Mouse (Mus musculus) CD4-positive, CD25-positive, alpha-beta regulatory T cell, adult 4 months (primary cell): ENCODE results near the gene Car14. TPM values are rescaled to one million over a fixed set of nuclear protein-coding genes. Genes with fewer than 3 reads are reported as not detected.
"Not testable (repeated sequence)": the region's sequence is repeated elsewhere in the genome, so short reads cannot be mapped to it uniquely, and the experiment has no call there.

ENCODE experiments used
- ATAC-seq: one replicate; pipeline ENCODE4 v1.8.0; 2017
- polyA plus RNA-seq, 2 experiments: library from polyadenylated mRNA; unstranded; fragments of 100-300 nt; shearing (Covaris generic); gene quantifications; one replicate each; pipeline ENCODE4 v1.2.1; 2017

Car14 gene
- polyA plus RNA-seq, 2 experiments from 2014 or later, result 0.39 TPM; not detected in 1

DNA sequence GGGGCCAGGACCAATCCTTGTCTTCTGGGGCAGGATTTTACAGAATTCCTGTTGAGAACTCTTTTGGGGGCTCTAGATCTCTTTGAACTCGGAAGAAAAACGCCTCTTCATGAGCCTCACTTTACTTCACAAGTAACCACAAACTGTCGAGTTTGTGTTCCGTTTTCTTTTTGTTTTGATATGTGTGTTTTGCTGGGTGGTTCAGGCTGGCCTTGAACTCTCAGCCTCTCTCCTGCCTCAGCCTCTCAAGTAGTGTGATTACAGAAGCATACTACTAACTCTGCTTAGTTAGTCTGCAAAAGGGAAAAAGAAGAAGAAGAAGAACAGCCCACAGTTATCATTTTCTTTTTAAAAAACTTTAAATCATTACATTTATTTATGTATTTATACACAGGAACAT is 19.7 kb upstream of the Car14 start:
- no peak for ATAC-seq

DNA sequence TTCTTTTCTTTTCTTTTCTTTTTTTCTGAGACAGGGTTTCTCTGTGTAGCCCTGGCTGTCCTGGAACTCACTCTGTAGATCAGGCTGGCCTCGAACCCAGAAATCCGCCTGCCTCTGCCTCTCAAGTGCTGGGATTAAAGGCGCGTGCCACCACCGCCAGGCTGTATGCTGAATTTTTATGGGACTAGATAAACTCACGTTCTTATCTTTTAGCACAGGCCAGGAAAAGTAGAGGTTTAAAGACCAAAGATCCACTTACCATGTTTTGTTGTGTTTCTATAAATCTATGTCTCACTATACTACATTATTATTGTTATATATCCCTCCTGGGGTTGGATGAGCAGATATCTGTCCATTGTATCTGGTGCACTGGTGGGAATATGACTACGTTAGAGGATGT is 18.9 kb upstream of the Car14 start:
- not testable (repeated sequence) for ATAC-seq

DNA sequence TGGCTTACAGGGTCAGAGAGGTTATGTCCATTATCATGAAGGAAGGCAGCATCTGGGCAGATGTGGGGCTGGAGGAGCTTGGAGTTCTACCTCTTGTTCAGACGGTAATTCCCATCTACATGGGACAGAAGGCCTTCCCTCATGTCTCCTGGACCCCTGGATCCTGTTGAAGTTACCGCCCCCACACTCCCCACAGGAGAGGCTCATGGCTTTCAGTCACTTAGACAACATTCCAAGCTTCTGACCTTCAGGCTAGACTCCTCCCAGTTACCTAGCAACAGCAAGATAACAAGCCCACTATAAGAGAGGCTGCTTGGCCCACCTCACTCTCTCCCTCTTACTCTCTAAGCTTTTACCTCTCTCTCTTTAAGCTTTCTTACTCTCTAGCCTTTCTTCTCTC is 16.0 kb upstream of the Car14 start:
- not testable (repeated sequence) for ATAC-seq

DNA sequence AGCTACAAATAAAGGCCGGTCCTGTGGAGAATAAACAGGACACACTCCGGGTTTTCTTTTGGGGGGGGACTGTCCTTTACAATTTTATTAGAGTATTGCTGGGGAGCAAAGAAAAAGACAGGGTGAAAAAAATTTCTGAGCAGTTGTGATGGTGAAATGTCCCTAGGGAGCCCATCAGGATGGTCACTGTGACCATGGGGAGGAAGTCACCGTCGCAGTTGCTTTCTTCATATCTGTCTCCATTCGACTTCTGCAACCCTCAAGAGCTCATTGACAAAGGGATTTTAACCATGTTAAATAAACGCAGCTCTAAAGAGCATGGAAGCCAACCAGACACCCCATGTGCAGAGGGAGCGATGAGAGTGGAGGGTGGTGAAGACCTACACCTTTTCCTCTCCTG is 12.3 kb upstream of the Car14 start:
- ATAC-seq, result no peak

DNA sequence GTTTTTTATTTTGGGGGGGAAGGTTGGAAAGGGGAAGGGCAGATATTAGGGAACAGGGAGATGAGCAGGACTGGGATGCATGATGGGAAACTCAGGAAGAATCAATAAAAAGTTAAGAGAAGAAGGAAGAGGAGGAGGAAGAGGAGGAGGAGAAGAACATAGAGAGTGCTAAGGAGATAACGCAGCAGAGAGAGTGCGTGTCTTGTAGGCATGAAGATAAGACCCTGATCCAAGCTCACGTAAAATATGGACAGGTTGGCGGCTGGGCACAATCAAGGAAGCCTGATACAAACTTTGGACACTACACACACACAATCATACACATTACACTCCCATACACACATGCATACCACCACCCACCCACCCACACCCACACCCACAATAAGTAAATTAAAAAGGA is 10.2 kb upstream of the Car14 start:
- no peak for ATAC-seq

DNA sequence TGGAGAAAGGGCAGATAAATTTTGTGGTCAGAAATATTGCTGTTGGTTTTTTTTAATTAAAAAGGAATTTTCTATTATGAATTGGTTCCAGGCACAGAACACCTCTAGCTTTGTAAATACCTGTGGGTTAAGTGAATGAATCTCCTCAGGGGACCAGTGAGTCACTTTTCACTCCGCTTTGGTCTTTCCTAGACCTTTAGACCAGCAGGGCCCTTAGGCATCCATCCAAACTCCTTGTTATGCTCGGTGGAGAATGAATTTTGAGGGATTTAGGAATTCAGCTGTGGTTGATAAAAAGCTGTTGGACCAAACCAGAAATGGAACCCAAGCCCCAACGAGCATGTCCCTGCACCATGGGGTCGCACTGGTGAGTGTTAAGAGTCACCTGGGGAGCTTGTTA is 3.1 kb upstream of the Car14 start:
- ATAC-seq, result no peak

DNA sequence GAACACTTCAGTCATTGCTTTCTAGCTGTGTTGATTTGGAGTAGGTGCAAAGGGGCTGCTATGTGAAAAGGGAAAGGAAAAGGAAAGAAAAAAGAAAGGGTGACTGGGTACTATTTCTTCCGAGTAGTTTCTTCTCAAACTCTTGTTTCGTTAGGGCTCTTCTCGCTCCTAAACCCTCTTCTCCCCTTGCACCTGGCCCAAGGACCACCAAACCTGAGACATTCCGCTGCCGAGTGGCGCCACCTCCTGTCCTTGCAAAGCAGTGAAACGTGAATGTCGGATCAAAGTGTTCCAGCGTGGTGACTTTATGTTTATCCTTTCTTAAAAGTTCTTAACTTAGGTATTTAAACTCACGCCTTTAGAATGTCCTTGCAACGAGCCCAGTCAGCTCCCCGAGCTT is 2.4 kb upstream of the Car14 start:
- ATAC-seq, result peak; percentile 44

DNA sequence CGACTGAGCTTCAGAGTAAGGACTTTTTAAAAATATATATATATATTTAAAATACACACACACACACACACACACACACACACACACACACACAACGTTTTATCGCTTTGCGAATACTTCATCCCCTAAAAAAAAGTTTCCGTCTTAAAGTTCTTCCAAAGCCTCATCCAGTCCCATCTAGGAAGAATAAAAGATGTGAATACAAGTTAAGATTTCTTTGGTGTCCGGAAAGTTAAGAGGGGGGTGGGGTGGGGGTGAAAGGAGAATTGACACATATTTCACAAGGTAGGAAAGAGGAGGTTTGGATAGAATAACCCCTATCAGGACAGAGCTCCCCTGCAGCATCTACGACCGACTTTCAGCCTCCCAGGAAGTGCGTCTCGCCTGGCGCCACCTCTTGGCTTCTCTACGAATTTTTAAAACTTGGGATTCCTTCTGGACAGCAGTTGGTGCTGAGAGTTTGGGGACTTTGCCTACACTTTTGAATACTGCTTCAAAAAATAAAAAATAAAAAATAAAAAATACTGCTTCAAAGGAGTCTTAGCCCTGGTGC is 1.5 kb upstream of the Car14 start:
- peak; percentile 52 for ATAC-seq

DNA sequence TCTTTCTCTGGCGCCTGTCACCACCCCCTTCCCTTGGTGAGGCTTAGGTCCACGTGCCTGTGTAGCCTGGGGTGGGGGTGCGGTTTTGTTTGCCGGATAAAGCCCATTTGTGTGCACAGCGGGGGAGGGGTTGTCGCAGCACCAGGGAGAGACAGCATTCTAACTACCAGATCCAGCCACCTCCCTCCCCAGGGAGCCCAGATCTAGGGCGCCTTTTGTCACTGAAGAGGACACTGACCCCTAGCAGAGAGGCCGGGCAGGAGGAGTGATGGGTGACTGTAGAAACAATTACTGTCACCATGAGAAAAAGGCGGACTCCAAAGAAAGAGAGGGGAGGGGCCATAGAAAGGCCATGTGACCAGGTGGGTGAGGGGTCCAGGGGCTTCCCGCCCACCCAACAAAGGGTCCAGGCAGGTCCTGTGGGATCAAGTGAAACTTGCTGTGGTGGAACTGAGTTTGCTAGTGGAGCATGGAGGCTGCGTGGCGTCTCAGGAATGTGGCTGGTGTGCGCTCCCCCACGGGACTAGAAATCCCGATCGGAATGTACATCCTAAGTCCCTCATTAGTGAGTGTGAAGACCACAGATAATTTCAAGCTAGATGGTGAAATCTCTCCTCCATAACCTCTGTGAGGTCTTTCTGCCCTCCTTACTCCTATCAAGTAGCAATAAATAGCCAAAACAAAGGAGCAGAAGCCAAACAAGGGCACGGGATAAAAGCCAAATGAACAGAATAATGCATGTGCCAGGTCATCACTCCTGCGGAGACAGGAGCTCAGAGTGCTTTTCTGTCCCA is 852 bp upstream of the Car14 start:
- peak; percentile 57 for ATAC-seq

DNA sequence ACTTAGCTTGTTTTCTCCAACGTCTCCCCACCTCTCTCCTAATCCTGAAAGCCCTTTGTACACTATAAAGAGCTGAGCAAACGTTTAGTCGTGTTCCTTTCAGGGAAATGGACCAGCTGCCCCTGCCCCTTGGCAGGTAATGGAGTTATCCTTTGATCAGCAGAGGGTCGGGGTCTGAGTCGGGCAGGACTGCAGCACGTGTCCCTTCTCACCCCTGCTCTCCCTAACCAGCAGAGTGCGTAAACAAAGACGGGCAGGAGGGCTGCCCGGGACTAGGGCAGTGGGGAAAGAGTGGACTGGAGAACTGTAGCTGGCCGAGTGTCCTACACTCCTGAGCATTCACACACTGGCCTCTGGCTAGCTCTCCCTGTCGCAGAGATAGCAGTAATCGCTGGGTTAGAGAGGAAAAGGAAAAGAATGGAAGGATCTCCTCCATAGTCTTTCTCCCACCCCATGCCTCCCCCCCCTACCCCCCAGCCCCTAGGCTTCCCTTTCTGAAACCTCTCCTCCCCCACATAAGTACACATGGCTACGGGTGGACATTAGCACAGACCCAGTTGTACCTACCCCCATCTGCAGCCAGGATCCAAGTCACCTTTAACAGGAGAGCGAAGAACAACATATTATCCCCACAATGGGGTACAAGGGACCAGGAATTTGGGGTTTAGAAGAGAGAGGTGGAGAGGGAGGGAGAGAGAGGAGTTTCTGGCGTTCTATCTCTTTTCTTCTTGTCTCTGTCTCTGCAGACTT is 563 bp downstream of the Car14 start:
- no peak for ATAC-seq

DNA sequence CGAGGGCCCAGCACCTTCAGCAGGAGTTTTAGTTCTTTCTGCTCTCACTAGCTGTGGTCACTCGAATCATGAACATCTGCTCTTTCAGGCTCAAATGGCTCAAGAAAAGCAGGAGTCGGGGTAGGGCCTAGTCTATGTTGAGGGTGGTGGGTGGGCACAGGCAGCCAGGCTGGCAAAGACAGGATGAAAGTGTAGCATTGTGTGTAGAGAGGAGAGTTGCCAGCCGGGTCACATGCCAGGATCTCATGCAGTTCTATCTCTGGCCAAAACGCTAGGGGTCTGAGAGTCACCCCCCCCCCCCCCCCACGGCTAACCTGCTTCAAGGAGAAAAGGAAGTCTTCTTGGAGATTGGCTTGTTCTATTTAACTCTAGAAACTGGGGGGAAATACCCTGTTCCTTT is 1.8 kb downstream of the Car14 start:
- ATAC-seq, result no peak

DNA sequence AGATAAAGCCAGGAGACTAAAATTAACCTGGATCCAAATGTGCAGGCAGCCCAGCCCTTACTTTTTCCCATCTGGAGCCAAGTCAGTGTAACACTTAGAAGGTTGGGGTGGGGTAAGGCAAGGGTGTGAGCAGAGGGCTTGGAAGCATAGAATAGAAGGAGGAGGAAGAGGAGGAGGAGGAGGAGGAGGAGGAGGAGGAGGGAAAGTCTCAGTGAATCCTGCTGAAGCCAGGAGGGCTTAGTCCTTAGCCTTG is 2.2 kb downstream of the Car14 start:
- ATAC-seq, result no peak

DNA sequence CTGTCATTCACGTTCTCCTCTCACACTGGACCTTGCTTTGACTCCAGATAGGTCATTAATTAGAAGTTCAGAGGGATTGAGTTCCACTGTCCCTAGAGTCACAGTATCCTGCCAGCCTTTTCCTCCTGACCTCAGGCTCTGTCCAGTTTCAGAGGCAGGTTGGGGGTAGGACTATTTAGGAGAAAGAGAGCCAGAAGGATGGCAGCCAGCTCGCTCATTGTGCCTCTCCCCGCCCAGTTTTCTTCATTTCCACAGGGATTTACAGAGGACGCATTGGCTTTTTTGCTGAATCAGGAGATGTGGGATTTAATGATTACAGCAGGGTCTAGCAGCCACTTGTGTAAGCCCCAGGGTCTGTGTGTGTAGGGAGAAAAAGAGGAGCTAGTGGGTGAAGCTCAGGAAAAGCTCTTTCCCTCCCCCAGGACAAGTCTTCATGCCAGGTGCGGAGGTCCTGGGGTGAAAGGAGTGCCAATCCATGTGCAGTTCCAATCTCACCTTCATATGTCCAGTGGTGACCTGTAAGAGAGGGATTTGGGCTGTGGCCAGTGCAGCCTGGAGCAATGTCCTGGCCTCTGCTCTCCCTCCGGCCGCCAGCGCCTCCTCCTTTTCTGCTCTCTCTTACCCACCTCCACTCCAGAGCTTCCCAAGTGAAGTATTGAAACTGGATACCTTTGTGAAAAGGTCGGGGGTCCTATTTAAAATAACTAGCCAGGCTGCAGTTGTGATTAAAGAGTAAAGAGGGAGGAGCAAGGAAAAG is 2.7 kb downstream of the Car14 start:
- ATAC-seq, result no peak

DNA sequence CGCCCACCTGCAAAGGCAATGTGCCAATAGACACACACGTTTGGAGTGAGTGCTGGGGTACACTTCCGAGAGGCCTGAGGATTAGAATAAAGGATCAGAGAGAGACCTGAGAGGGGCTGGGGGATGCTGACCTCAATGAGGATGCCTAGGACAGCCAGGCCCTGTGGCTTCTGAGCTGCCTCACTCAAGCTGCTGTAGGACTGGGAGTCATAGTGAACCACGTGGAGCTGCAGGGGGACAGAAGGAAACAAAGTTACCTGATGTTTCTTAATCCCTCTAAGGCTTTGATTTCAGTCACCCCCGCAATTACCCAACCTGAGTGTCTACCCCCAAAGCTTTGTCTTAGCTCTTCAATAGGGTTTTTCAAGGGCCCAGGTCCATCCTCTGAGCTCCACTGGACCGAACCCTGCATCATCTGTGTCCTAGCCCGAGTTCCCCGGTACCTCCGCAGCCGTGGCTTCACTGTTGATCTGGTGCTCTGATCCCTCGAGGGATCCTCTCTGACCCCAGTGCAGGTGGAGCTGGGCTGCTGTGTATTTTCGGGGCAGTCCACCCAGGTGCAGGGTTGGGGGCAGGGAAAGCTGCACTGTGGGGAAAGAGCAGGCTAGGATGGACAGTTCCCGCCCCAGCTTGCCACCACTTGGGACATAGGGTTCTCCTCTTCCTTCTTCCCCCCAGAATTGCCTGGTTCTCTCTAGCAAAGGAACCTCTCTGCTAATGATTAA is 4.5 kb downstream of the Car14 start:
- ATAC-seq, result no peak

DNA sequence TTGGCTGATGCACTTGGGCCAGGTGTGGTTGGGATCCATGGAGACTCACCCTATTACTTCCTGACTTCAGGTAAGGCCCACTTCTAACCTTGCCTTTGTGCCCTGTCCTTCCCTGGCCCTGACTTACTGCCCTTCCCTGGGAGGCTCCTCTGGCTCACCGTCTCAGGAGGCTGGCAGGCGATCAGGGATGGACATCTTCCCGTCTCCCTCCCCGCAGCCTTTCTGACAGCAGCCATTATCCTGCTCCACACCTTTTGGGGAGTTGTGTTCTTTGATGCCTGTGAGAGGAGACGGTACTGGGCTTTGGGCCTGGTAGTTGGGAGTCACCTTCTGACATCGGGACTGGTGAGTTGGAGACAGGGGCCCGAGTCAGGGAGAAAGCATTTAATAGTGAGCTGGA is 9.0 kb downstream of the Car14 start:
- not testable (repeated sequence) for ATAC-seq

DNA sequence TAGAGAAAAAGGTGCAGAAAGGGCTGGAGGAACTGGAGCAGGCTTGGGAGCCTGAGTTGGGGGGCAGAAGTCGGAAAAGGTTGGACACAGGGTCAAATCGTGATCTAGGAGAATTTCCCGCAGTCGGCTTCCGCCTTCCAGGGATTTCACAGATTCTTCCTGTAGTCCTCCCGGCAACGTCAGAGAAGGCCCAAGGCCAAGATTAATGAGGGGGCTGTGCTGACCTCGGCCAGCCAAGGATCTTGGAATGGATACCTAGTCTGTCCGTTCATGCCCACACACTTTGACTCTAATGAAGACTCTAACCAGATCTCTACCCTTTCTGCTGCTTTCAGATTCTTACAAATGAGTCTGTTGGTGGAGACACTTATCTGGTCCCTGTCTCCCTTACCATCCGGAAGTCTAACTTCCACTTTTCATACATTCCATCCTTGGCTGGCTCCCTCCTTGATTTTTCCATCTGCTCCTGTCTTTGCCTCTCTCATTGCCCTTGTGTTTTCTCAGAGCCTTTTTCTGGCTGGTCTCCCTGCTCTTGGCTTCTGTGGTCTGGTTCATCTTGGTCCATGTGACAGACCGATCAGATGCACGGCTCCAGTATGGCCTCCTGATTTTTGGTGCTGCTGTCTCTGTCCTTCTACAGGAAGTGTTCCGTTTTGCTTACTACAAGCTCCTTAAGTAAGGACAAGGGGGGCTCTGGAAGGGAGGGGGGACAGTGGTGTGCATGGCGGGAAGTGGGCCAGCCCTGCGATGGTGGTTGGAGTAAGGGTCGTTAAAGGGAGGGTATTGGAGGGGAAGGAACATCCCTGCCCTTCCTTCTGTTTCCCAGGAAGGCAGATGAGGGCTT is 10.0 kb downstream of the Car14 start:
- ATAC-seq, result peak; percentile 0

DNA sequence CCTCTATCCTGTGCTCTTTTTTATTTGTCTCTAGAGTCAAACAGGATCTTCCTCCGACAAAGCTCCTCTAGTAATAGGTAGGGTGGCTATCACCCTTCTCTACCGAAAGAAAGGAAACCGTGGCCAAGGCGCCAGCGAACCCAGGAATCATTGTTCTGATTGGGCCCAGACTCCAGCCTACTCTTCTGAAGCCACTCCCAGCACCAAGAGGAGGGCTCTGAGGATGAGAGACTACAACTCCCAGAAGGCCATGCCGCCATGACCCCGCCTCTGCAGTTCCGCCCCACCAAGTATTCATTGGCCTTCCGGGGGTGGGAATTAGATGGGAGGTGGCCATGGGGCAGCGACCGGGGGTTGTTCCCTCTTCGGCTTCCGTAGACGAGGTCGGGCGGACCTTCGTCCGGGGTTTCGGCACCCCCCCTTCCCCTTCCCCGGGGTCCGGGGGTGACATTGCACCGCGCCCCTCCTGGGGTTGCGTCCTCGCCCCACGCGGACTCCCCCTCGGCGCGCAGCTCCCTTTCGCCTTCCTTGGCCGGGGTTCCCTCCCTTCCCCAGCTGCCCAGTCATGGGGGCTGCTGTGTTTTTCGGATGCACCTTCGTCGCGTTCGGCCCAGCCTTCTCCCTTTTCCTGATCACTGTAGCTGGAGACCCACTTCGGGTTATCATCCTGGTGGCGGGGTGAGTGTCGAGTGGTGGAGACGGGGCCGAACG is 10.7 kb downstream of the Car14 start, which contains the start of gene Aph1a:
Gene Aph1a (plus strand): TSS at position 364 of the 711 bp plus-strand sequence.
- ATAC-seq, result peak; percentile 99

DNA sequence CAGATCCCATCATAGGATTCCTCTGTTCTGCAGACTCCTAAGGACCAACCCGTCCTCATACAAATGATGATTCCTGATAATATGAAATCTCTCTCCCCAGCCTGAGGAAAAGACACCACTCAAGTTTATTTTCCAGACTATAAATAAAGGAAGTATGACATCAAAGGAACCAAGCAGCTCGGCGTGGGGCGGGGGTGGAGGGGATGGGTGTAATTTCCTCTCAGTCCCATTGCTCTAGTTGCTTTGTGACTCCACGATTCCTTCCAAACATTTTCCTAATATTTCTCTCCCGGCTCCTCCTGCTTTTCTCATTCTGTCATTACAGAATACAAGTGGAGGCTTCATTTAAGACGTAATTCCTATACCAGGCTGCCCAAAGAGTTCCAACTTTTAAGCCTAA is 11.4 kb downstream of the Car14 start:
- ATAC-seq, result no peak

DNA sequence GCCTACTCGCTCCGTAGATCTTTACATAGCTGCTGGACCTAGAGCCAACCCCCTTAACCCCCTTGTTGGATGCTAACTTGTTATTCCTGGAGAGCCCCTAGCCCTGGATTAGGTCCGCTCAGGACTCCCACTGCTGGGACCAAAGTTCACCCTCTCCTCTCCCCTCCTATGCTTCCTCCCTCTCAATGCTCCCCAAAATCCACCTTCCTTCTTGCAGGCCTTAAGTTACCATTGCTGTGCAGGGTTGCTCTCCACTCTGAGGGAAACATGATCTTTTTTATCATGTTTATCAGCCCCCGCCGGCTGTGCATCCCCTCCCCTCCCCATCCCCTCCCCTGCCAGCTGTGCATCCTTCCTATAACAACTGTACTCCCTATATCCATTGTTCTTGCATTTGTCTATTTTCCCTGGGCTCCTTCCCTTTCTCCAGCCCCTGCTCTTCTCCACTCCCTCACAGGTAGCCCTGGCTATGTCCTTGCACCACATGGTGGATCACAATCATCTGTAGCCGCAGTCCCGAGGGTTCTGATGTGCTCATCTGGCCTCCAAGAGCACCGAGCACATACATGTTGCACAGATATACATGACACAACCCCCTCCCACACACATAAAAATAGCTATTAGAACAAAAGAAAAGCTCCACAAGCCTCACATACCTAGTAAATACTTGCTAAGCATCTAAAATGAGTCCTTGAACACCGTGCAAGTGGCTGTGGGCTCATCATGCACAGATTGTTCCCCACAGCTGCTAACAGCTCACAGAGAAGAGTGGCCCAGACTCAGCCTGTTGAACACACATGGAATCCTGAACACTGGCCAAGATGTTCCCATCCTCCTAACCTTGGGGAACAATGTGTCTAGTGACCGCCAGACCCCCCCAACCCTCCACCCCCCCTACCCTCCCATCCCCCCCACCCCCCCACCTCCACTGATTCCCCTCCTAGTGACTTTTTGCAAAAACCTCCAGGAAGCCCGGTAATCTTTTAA is 12.1 kb downstream of the Car14 start:
- no peak for ATAC-seq
